Mouse (Mus musculus) heart, embryonic 16.5 days (tissue): ENCODE measurements around the gene Utp6. TPM values are rescaled to one million over a fixed set of nuclear protein-coding genes. Genes with fewer than 3 reads are reported as not detected.

Experiments
- ATAC-seq: fragments of 200-750 bp; cut with Nextera tagmentation; replicated peaks from 2 replicates; pipeline ENCODE4 v1.8.0; 2017; ENCODE audit warnings: moderate number of reproducible peaks; ENCODE audit not compliant: insufficient read depth, low FRiP score; ENCODE audit errors: extremely low read depth
- H3K27ac ChIP-seq: fragments of 300-500 bp; sonication (generic); 2 replicates; pipeline ENCODE4 v1.5.1; 2014; ENCODE audit warnings: mild to moderate bottlenecking, low read length, control low read depth, moderate library complexity
- H3K27me3 ChIP-seq: fragments of 300-500 bp; sonication (generic); 2 replicates; pipeline ENCODE4 v1.6.1; 2014; ENCODE audit warnings: low read length, mixed read lengths; ENCODE audit not compliant: control insufficient read depth, insufficient read depth
- H3K36me3 ChIP-seq: fragments of 300-500 bp; sonication (generic); 2 replicates; pipeline ENCODE4 v1.6.1; 2014; ENCODE audit not compliant: control insufficient read depth, insufficient read depth
- H3K4me1 ChIP-seq: fragments of 300-500 bp; sonication (generic); 2 replicates; pipeline ENCODE4 v1.6.1; 2014; ENCODE audit warnings: low read length, mixed read lengths; ENCODE audit not compliant: control insufficient read depth, insufficient read depth
- H3K4me2 ChIP-seq: fragments of 300-500 bp; sonication (generic); 2 replicates; pipeline ENCODE4 v1.6.1; 2014; ENCODE audit warnings: low read depth, mild to moderate bottlenecking, control low read depth, low read length
- H3K4me3 ChIP-seq: fragments of 300-500 bp; sonication (generic); 2 replicates; pipeline ENCODE4 v1.5.1; 2014; ENCODE audit warnings: mild to moderate bottlenecking, control low read depth, low read length
- H3K9ac ChIP-seq: fragments of 300-500 bp; sonication (generic); 2 replicates; pipeline ENCODE4 v1.6.1; 2014; ENCODE audit warnings: low read length, control low read depth
- H3K9me3 ChIP-seq: fragments of 300-500 bp; sonication (generic); replicated peaks from 2 replicates; pipeline ENCODE4 v1.6.1; 2016; ENCODE audit warnings: low read length; ENCODE audit not compliant: control insufficient read depth
- WGBS: fragments of 180-500 bp; shearing (Covaris S2); extraction: QIAGEN DNeasy Blood & Tissue Kit; methylation state at CpG from one replicate; pipeline ENCODE4 v1.1.7; 2014; 5-methylcytosine and 5-hydroxymethylcytosine counted together
- polyA plus RNA-seq: library from polyadenylated mRNA; unstranded; fragments of >200 nt; fragmentation: Nextera tagmentation; extraction: Ambion mirVana; gene quantifications from 2 replicates; pipeline ENCODE4 v1.2.1, GENCODE M21; 2015

Gene Utp6
- 30.1 and 34.1 TPM in 2 replicates for polyA plus RNA-seq

DNA sequence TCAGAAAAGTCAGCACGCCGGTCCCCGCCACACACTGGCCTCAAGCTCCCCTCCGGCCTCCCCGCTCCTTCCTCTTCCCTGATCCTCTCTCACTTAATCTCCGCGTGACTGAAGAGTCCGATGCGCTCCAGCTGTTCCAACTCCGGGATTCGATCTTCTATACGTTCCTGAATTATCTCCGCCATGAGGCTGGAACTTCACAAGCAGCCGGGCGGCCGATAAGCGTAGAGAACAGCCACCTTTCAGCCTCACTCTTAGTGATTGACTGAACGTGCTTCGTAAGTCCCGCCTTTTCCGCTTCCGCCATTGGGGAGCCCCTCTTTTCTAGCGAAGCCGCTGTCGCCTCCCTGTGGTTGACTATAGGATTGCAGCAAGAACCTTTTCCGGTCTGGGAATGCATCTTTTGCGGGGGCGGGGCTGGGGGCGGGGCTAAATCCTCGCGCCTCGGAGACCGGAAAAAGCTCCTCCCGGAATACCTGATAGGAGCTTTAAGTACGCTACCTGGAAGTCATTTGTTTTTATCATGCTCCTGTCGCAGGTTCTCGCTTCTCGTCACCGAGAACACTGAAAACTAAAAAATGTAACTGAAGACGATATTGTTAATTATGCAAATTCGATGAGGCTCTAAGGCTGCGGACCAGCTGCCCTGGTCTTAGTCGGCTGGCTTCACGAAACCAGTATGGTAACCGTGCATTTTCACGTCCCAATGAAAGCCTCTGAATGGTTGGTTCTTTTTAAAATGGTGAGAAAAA, at the start of gene Utp6:
Gene Utp6, minus strand, starts transcription at position 266 of the 752 bp plus-strand sequence.
- under 1% methylated on average over 46 of the region's 46 CpGs for WGBS
- peak; percentile 94 for ATAC-seq
- peak within 1 kb of the TSS; percentile 93 for H3K4me2 ChIP-seq
- H3K36me3 ChIP-seq = peaks cover 17% of the 10 kb centered on the region
- H3K27ac ChIP-seq = peak within 1 kb of the TSS; percentile 75
- no peaks in the 10 kb centered on the region for H3K9me3 ChIP-seq
- no peaks in the 10 kb centered on the region for H3K27me3 ChIP-seq
- H3K9ac ChIP-seq = peak within 1 kb of the TSS; percentile 89
- H3K4me1 ChIP-seq = peaks cover 12% of the 10 kb centered on the region
- H3K4me3 ChIP-seq = peak within 1 kb of the TSS; percentile 77

DNA sequence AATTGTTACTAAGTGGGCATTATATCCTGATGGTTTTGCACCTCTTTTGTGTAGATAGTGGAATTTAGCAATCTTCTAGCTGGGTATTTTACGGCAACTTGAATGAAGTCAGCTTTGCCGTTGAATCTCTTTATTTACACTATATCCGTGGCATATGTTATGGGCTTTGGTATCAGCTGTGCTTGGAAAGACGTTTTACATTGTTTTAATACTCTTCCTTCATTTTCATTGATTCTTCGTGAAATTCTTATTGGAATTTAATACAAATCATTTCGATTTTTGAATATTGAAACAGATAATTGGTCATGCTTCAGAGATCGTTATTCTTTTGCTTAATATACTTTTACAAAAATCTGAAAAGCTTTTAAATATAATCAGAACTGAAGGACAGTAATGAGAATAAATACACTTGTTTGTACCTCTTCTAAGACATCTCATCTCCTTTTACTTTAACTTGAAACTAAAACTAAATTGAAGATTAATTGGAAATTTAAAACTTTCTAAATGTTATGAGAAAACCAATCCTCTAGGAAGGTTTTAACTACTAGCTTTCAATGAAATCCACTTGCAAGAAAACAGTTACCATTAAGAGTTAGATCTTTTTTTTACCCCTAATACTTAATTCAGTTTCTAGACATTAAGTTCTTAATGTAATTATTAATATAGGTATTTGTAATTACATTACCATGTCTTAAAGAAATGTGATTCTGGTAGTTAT, 32.2 kb upstream of the Utp6 start:
- H3K4me3 ChIP-seq = peak overlapping the region; percentile 73
- 2% methylated on average over 7 of the region's 7 CpGs for WGBS
- no peak overlapping the region for H3K27ac ChIP-seq

DNA sequence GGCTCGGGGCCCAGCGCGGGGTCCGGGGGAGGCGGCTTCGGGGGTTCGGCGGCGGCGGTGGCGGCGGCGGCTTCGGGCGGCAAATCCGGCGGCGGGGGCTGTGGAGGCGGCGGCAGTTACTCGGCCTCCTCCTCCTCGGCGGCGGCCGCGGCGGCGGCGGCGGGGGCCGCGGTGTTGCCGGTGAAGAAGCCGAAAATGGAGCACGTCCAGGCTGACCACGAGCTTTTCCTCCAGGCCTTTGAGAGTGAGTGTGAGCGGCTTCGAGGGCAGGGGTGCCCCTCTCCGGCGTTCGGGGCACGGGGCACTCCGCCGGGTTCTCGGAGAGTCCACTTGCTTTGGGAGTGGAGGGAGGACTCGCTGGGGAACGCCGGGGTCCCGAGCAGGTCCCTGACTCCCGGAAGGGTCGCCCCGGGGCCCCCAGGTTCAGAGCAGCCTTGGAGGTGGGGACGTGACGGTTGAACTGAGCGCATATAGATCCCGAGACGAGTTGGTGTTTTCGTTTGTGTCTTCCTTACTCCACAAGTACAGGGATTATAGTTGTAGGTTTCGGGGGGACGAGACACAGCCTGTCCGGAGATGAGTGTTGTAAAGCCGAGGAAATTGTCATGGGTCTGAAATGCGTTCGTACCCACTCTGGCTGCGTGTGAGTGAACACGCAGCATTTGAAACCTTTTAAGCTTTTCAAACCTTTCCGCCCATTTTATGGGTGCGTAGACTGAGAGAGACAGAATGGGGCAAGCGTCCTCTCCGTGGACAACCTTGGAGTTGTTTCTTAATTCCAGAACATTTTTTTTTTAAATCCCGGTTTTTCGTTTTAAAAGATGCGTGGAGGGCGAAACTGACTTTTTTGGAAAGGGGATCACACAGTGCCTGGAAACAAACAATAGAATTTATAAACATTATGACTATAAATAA, 31.4 kb upstream of the Utp6 start:
- H3K9me3 ChIP-seq = no peaks in the 10 kb centered on the region
- peak overlapping the region; percentile 92 for H3K27ac ChIP-seq
- WGBS = under 1% methylated on average over 59 of the region's 74 CpGs
- peak overlapping the region; percentile 81 for H3K9ac ChIP-seq
- H3K4me1 ChIP-seq = peaks cover 7% of the 10 kb centered on the region; the same call in 1 of the 2 replicates
- H3K4me2 ChIP-seq = peak overlapping the region; percentile 86
- peaks cover 7% of the 10 kb centered on the region; the same call in 1 of the 2 replicates for H3K36me3 ChIP-seq
- peak; percentile 26 for ATAC-seq
- no peaks in the 10 kb centered on the region for H3K27me3 ChIP-seq
- peak overlapping the region; percentile 73 for H3K4me3 ChIP-seq

More for the DNA sequence above, 32.2 kb upstream of the Utp6 start:
- H3K9me3 ChIP-seq = no peaks in the 10 kb centered on the region
- H3K27me3 ChIP-seq = no peaks in the 10 kb centered on the region
- H3K4me1 ChIP-seq = peaks cover 7% of the 10 kb centered on the region; the same call in 1 of the 2 replicates
- peak overlapping the region; percentile 81 for H3K9ac ChIP-seq
- no peak for ATAC-seq
- H3K4me2 ChIP-seq = peak overlapping the region; percentile 86
- peaks cover 7% of the 10 kb centered on the region; the same call in 1 of the 2 replicates for H3K36me3 ChIP-seq

DNA sequence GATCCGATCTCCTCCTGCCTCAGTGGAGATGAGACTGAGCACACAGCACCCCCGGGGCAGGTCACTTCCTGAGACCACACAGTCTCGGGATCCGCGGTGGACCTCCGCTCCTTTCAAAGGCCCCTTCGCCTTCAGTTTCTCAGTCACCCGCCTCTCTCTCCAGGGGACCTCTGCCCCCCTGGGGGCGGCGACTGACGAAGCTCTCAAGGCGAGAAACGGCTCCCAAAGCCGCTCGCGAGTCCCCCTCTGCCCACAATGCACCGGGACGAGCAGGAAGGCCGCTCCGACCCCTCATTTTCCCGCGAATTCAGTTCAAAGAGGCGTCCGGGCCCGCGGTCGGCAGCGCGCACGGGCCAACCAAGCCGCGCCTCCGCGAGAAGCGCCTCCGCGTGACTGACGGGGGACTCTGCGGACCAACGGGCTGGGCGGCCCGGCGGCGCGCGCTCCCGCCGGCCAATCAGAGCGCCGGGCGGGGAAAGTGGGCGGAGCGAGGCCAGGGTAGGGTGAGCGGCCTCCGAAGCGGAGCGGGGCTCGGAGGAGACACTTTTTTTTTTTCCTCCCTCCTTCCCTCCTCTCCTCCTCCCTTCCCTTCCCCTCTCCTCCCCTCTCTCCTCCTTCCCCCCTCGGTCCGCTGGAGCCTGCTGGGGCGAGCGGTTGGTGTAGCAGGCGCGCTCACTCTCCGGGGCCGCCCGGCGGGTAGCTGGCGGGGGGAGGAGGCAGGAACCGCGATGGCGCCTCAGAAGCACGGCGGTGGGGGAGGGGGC, 30.6 kb upstream of the Utp6 start, which contains the start of gene Suz12:
Gene Suz12, plus strand, starts transcription at position 515 of the 764 bp plus-strand sequence.
- under 1% methylated on average over 67 of the region's 74 CpGs for WGBS
- H3K27ac ChIP-seq = peak within 1 kb of the TSS; percentile 92

DNA sequence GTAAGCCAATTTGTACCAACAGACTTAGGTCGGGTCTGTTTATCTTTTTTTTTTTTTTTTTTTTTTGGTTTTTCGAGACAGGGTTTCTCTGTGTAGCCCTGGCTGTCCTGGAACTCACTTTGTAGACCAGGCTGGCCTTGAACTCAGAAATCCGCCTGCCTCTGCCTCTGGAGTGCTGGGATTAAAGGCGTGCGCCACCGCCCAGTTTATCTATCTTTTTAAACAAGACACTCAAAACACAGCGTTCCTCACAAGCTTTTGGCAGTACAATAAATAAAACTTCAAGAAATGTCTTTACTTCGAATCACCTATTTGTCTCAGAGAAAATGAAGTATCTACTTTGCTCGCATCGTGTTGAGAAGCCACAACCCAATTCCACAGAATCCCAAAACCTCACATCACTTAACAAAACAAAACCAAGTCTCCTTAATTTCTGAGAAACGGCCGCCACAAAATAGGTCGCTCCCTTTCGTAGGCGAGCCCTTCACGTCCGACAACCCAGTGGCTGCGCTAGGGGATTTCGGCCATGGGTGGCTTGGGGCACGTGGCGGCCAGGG, 29.9 kb upstream of the Utp6 start:
- H3K4me2 ChIP-seq = peak overlapping the region; percentile 93
- H3K4me3 ChIP-seq = peak overlapping the region; percentile 73
- no peaks in the 10 kb centered on the region for H3K27me3 ChIP-seq
- no peak for ATAC-seq
- H3K9ac ChIP-seq = peak overlapping the region; percentile 92
- WGBS = 24% methylated on average over 20 of the region's 21 CpGs
- H3K9me3 ChIP-seq = no peaks in the 10 kb centered on the region
- peaks cover 4% of the 10 kb centered on the region; the same call in 1 of the 2 replicates for H3K36me3 ChIP-seq
- H3K4me1 ChIP-seq = peaks cover 7% of the 10 kb centered on the region; the same call in 1 of the 2 replicates
- peak overlapping the region; percentile 91 for H3K27ac ChIP-seq

More for the DNA sequence above, 30.6 kb upstream of the Utp6 start, which contains the start of gene Suz12:
- Histone ChIP-seq H3K4me2 (peak within 1 kb of the TSS; percentile 93), H3K9me3 (no peaks in the 10 kb centered on the region), H3K36me3 (peaks cover 7% of the 10 kb centered on the region; the same call in 1 of the 2 replicates), H3K4me1 (peaks cover 7% of the 10 kb centered on the region; the same call in 1 of the 2 replicates), H3K4me3 (peak within 1 kb of the TSS; percentile 73), H3K9ac (peak within 1 kb of the TSS; percentile 92), H3K27me3 (no peaks in the 10 kb centered on the region)
- ATAC-seq = peak; percentile 96

DNA sequence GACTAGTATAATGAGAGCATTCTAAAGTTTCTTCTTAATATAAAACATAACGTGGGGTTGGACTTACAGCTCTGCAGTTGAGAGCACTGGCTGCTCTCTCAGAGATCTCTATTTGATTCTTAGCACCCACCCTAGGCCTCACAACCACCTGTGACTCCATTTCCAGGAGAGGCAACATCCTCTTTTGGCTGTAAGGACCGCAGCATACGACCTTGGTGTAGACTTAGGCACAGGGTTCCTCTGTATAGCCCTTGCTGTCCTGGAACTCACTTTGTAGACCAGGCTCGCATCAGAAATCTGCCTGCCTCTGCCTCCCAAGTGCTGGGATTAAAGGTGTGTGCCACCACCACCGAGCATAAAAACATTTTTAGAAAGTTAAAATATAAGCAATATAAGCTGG, 29.4 kb upstream of the Utp6 start:
- Histone ChIP-seq H3K9me3 (no peaks in the 10 kb centered on the region), H3K36me3 (peaks cover 2% of the 10 kb centered on the region; the same call in 1 of the 2 replicates), H3K4me2 (no peak overlapping the region), H3K27me3 (no peaks in the 10 kb centered on the region), H3K27ac (no peak overlapping the region), H3K9ac (no peak overlapping the region), H3K4me3 (no peak overlapping the region), H3K4me1 (peaks cover 7% of the 10 kb centered on the region; the same call in 1 of the 2 replicates)
- 93% methylated on average over 5 of the region's 5 CpGs for WGBS
- no peak for ATAC-seq

DNA sequence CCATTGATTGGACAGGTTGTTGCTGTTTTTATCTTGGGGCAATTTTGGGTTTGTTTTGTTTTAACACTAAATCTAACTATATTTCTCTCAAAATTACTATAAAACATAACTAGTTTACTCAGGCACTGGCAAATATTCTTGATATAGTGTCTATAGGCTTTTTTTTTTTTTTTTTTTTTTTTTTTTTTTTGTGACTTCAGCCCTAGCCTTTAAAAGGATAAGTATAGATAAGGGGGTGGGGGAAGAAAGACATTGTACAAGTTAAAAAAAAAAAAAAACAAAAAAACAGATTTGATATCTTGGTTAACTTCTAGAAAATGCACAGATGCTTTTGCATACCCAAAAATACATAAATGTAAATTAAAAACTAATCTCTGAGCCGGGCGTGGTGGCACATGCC, 27.9 kb upstream of the Utp6 start:
- 93% methylated on average over 2 of the region's 2 CpGs for WGBS

More for the DNA sequence above, 27.9 kb upstream of the Utp6 start:
- H3K9me3 ChIP-seq = no peaks in the 10 kb centered on the region
- H3K4me1 ChIP-seq = peaks cover 6% of the 10 kb centered on the region; the same call in 1 of the 2 replicates
- ATAC-seq = no peak
- H3K9ac ChIP-seq = no peak overlapping the region
- H3K4me3 ChIP-seq = no peak overlapping the region
- H3K27me3 ChIP-seq = no peaks in the 10 kb centered on the region
- H3K4me2 ChIP-seq = no peak overlapping the region
- no peaks in the 10 kb centered on the region for H3K36me3 ChIP-seq
- no peak overlapping the region for H3K27ac ChIP-seq
